Mouse (Mus musculus): ENCODE results near the gene Blvrb. TPM values are rescaled to one million over a fixed set of nuclear protein-coding genes. Genes with fewer than 3 reads are reported as not detected.
A peak's percentile ranks its signal among the peaks of the same experiment; 100 is the strongest.

Gene Blvrb
- polyA plus RNA-seq, 1 experiment: 19.1 TPM

DNA sequence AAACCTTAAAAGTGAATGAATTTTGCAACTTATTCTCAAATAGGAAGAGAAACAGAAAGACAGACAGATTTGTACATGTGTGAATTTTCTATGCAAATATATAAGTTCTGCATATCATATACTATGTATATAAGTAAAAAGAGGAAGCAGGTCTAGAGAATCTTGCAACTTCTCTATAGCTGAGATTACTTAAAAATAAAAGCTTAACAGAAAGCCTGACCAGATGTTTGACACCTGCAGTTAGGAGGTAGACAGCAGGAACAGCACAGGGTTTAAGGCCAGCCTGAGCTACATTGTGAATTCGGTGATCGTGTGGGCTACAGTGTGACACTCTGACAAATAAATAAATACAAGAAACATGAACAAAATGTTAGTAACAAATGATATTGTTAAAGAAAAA is 3.6 kb downstream of the Blvrb start:
- DNase-seq (ENCODE audit: low read depth): no peak
- TF ChIP-seq CTCF (IDR thresholded peaks at IDR 0.05; ENCODE audit: borderline replicate concordance, extremely low read depth, insufficient read depth, insufficient read length): no peak
- no peak for TF ChIP-seq POLR2A (IDR thresholded peaks at IDR 0.05; ENCODE audit: borderline replicate concordance, extremely low read depth, insufficient read depth, insufficient read length, poor library complexity, severe bottlenecking)

DNA sequence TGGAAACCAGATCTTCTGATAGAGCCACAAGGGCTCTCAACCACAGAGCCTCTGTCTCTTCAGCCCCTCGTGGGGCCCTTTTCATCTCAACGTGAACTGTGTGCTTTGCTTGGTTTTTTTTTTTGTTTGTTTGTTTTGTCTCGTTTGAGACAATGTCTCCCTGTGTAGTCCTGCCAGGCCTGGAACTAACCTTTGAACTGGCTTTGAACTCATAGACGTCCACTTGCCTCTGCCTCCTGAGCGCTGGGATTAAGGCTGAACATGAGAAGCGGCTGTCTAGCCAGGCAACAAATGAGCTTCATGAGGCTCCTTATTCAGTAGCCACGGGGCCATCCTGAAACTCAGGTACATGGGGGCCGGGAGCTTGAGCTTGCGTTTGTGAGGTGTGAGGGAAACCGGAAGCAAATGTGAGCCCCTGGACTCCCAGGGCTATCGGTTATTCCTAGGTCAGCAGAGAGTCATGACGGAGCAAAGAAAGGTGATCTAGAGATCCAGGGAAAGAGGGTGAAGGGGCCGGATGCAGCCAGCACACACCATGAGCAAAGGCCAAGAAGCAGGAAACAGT is 4.5 kb downstream of the Blvrb start:
- no peak for DNase-seq (ENCODE audit: low read depth)
- no peak for TF ChIP-seq POLR2A (IDR thresholded peaks at IDR 0.05; ENCODE audit: borderline replicate concordance, extremely low read depth, insufficient read depth, insufficient read length, poor library complexity, severe bottlenecking)
- TF ChIP-seq CTCF (IDR thresholded peaks at IDR 0.05; ENCODE audit: borderline replicate concordance, extremely low read depth, insufficient read depth, insufficient read length): no peak

DNA sequence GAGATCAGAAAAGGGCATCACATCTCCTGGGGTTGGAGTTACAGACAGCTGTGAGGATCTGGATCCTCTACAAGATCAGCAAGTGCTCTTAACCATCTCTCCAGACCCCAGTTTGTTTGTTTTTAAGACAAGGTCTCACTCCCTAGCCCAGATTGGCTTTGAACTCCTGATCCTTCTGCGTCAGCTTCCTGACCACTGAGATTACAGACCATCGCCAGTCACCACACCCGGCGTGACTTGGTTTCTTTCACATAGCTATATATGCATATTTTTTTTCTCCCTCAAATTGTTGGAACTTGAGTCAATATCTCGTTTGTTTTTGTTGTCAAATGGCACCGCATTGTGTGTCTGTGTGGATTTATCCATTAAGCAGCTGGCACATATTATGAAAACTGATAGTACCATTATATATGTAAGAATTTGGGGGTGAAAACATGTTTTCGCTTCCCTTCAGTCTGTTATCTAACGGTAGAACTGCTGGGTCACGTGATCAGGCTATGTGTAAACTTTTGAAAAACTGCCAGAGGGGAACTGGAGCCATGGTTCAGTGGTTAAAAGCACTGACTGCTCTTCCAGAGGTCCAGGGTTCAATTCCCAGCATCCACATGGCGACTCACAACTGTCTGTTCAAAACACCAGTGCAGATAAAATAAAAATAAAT is 6.8 kb downstream of the Blvrb start:
- TF ChIP-seq CTCF (IDR thresholded peaks at IDR 0.05; ENCODE audit: borderline replicate concordance, extremely low read depth, insufficient read depth, insufficient read length): no peak
- TF ChIP-seq POLR2A (IDR thresholded peaks at IDR 0.05; ENCODE audit: borderline replicate concordance, extremely low read depth, insufficient read depth, insufficient read length, poor library complexity, severe bottlenecking): no peak
- DNase-seq (ENCODE audit: low read depth): no peak

DNA sequence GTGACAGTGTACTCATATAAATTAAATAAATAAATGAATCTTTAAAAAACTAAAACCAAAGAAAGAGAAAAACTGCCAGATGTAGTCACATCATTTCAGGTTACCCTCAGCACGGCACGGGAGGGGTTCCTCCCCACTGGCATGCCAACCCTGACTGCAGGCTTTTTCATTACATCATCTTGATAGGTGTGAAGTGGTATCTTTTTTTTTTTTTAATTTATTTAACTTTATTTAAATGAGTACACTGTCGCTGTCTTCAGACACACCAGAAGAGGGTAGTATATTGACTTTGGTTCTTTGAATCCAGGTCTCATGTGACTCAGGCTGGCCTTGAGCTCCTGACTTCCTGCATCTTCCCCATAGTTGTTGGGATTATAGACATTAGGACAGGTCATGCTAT is 7.5 kb downstream of the Blvrb start:
- no peak for DNase-seq (ENCODE audit: low read depth)
- no peak for TF ChIP-seq CTCF (IDR thresholded peaks at IDR 0.05; ENCODE audit: borderline replicate concordance, extremely low read depth, insufficient read depth, insufficient read length)
- TF ChIP-seq POLR2A (IDR thresholded peaks at IDR 0.05; ENCODE audit: borderline replicate concordance, extremely low read depth, insufficient read depth, insufficient read length, poor library complexity, severe bottlenecking): no peak

DNA sequence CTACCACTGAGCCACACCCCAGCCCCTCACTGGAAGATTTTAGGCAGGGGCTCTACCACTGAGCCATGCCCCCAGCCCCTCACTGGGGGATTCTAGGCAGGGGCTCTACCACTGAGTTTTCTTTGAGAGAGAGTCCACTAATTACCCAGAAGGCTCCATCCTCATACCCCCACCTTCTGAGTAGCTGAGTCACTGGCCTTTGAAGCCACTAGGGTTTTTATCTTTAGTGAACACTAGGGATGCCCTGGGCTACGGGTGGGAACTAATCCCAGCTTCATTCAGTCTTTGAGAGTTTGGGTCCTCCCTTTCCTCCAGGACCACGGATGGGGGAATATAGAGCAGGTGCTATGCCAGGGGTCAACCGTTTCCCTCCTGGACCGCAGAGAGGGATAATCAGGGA is 10.8 kb downstream of the Blvrb start:
- TF ChIP-seq POLR2A (IDR thresholded peaks at IDR 0.05; ENCODE audit: borderline replicate concordance, extremely low read depth, insufficient read depth, insufficient read length, poor library complexity, severe bottlenecking) (no peak), CTCF (IDR thresholded peaks at IDR 0.05; ENCODE audit: borderline replicate concordance, extremely low read depth, insufficient read depth, insufficient read length) (no peak)
- DNase-seq (ENCODE audit: low read depth): no peak

DNA sequence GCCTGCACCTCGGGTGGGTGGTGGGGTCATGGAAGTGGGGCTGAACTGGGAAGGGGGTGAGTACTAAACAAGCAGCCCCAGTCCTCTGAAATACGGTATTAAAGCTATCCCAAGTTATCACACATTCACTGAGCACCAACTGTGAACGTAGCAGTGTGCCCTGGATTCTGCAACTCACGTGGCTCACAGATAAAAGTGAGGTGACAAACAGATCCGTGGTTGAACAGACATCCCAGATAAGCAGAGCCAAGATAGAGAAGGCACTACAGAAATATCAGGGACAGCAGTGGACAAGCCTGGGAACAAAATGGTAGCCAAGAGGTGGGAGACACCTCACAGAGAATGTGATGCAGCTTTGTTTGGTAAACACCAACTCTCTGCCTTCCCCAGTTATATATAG is 11.9 kb downstream of the Blvrb start:
- TF ChIP-seq CTCF (IDR thresholded peaks at IDR 0.05; ENCODE audit: borderline replicate concordance, extremely low read depth, insufficient read depth, insufficient read length): no peak
- TF ChIP-seq POLR2A (IDR thresholded peaks at IDR 0.05; ENCODE audit: borderline replicate concordance, extremely low read depth, insufficient read depth, insufficient read length, poor library complexity, severe bottlenecking): no peak
- no peak for DNase-seq (ENCODE audit: low read depth)

DNA sequence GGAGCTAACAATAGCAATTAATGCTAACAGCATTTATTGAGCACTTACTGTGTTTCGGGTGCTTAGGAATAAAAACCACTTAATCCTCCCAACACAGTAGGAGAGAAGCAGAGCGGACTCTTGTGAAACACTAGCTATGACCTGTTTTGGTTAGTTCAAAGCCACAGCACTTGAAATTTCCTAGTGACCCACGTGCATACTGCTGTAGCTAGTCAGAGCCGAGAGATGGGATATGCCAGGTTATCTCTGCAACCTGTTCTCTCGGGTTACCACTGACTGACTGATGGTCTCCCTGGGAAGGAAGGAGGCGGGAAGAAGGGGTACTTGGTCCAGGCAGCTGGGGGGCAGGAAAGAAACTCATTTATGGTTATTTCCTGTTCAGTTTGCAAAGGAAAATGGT is 12.7 kb downstream of the Blvrb start:
- no peak for TF ChIP-seq CTCF (IDR thresholded peaks at IDR 0.05; ENCODE audit: borderline replicate concordance, extremely low read depth, insufficient read depth, insufficient read length)
- TF ChIP-seq POLR2A (IDR thresholded peaks at IDR 0.05; ENCODE audit: borderline replicate concordance, extremely low read depth, insufficient read depth, insufficient read length, poor library complexity, severe bottlenecking): no peak
- DNase-seq (ENCODE audit: low read depth): no peak

DNA sequence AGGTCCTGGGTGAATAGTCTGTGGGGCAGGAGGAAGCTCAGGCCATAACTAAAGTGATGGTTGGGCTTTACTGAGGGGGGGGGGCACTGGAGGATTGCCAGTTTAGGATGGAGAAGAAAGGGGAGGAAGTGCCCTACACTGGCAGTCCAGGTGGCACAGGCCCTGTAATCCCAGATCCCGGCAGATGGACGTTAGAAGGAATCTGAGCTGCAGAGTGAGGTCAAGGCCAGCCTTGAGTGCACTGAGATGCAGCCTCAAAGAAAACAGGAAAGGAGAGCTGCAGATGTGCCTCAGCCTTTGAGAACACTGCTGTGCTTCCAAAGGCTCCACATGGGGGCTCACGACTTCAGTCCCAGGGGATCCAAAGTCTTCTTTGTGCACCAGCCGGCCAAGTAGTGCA is 19.9 kb downstream of the Blvrb start:
- TF ChIP-seq POLR2A (IDR thresholded peaks at IDR 0.05; ENCODE audit: borderline replicate concordance, extremely low read depth, insufficient read depth, insufficient read length, poor library complexity, severe bottlenecking): no peak
- no peak for TF ChIP-seq CTCF (IDR thresholded peaks at IDR 0.05; ENCODE audit: borderline replicate concordance, extremely low read depth, insufficient read depth, insufficient read length)
- DNase-seq (ENCODE audit: low read depth): peak; percentile 9

DNA sequence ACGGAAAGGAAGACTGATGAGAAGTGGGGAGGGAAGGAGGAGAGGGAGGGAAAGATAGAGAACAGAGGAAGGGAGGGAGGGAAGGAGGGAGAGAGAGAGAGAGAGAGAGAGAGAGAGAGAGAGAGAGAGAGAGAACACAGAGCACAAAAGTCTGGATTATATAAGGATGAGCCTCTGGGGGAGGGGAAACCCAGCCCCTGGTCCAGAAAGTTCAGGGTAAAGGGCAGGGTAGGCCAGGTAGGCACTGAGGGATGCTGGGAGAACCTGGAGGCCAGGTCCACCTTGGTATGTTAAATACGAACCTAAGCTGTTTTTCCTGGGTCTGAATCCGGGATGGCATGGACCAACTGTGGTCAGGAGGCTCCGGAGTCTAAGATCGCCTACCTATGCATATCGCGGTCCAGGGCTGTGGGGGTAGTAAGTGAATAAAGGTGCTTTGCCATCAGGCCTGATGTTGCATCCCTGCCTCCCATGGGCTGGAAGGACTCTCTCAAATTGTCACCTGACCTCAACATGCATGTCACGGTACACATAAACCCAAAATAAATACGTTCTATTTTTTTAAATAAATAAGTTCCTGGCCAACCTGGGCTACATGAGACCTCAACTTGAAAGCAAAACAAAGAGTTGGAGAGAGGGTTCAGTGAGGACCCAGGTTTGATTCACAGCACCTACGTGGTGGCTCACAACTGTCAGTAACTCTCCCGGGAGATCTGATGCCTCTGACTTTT is 23.8 kb downstream of the Blvrb start:
- TF ChIP-seq CTCF (IDR thresholded peaks at IDR 0.05; ENCODE audit: borderline replicate concordance, extremely low read depth, insufficient read depth, insufficient read length) (no peak), POLR2A (IDR thresholded peaks at IDR 0.05; ENCODE audit: borderline replicate concordance, extremely low read depth, insufficient read depth, insufficient read length, poor library complexity, severe bottlenecking) (no peak)
- no peak for DNase-seq (ENCODE audit: low read depth)

DNA sequence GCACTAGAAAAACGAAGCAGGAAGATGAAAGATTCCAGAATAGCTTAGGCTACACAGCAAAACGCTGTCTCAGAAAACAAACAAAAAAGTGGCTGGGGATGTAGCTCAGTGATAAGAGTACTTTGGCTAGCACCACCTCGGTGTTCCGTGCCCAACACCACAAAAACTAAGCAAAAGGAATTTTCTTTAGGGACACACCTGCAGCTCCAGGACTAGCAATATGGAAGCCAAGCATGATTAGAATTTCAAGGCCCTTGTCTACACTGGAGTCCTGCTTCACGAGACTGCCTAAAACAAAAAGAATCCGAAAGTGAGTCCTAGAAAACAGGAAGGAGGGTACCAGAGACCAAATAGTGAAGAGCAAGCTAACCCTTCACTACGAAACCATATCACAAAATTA is 24.8 kb downstream of the Blvrb start:
- no peak for TF ChIP-seq POLR2A (IDR thresholded peaks at IDR 0.05; ENCODE audit: borderline replicate concordance, extremely low read depth, insufficient read depth, insufficient read length, poor library complexity, severe bottlenecking)
- no peak for TF ChIP-seq CTCF (IDR thresholded peaks at IDR 0.05; ENCODE audit: borderline replicate concordance, extremely low read depth, insufficient read depth, insufficient read length)
- DNase-seq (ENCODE audit: low read depth): peak; percentile 22

DNA sequence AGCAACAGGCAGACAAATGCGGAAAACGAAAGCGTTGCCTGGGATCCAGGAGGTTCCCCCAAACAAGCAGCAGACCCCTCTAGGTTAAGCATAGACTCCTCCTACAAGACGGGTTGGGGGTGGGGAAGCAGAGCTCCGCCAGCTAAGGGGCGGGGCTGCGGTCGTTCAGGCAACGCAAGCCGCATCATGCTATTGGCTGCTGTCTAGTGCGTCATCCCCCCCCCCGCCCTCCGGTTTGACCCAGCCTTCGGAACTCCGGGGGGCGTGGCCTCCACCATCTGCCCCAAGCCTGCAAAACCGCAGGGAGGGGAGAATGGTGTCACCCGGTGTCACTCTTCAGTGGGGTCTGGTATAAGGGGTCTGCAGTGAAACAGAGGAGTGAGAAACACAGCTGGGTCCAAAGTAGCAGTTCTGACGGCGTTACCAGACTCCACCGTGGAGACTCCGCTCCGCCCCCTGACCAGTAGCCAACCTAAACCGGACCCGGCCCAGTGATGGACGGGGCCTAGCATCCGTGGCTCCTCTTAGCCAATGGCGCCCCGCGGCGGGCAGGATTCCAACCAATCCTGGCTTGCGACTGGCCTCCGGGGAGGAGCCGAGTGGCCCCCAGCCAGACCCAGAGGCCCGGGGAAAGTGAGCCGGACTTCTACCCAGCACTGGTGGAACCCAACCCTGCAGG is 25.5 kb downstream of the Blvrb start, which contains the start of gene Sertad3:
Gene Sertad3, plus strand, starts transcription at position 613 of the 679 bp plus-strand sequence.
- no peak for TF ChIP-seq CTCF (IDR thresholded peaks at IDR 0.05; ENCODE audit: borderline replicate concordance, extremely low read depth, insufficient read depth, insufficient read length)
- TF ChIP-seq POLR2A (IDR thresholded peaks at IDR 0.05; ENCODE audit: borderline replicate concordance, extremely low read depth, insufficient read depth, insufficient read length, poor library complexity, severe bottlenecking): peak; percentile 24; the same call in 1 of the 2 replicates
- DNase-seq (ENCODE audit: low read depth): peak; percentile 99

Measured in brain, embryonic 14.5 days (tissue).